Mouse (Mus musculus) heart, adult 2 months (tissue): ENCODE data around the gene Ptprn2. TPM values are rescaled to one million over a fixed set of nuclear protein-coding genes. Genes with fewer than 3 reads are reported as not detected.

Experiments
- DNase-seq, 2 experiments: peaks; one replicate each; pipeline ENCODE4 v3.0.0; 2021
- H3K27ac ChIP-seq: fragments of 200-600 bp; 2 replicates; pipeline ENCODE4 v1.8.1; 2022
- H3K27me3 ChIP-seq: fragments of 200-500 bp; 2 replicates; pipeline ENCODE4 v1.6.1; 2012; ENCODE audit warnings: mild to moderate bottlenecking, low read length, inconsistent platforms, mixed read lengths; ENCODE audit not compliant: control insufficient read depth, insufficient read depth
- H3K36me3 ChIP-seq: fragments of 200-500 bp; 2 replicates; pipeline ENCODE4 v1.6.1; 2012; ENCODE audit warnings: low read length, inconsistent platforms; ENCODE audit not compliant: control insufficient read depth, insufficient read depth
- H3K4me1 ChIP-seq: fragments of 200-500 bp; 2 replicates; pipeline ENCODE4 v1.6.1; 2011; ENCODE audit warnings: low read length; ENCODE audit not compliant: control insufficient read depth, insufficient read depth
- H3K4me3 ChIP-seq: fragments of 200-600 bp; 2 replicates; pipeline ENCODE4 v1.8.1; 2022
- H3K79me2 ChIP-seq: fragments of 200-500 bp; replicated peaks from 2 replicates; pipeline ENCODE4 v1.6.1; 2012; ENCODE audit warnings: mild to moderate bottlenecking, inconsistent platforms, low read length, moderate library complexity, mixed read lengths; ENCODE audit not compliant: control insufficient read depth, insufficient read depth
- H3K9ac ChIP-seq: fragments of 200-500 bp; 2 replicates; pipeline ENCODE4 v1.6.1; 2012; ENCODE audit warnings: low read depth, mild to moderate bottlenecking, control low read depth, inconsistent platforms, low read length, mixed read lengths
- CTCF ChIP-seq: fragments of 200-600 bp; IDR thresholded peaks from 2 replicates; pipeline ENCODE4 v1.8.1; 2022; ENCODE audit warnings: antibody characterized with exemption, mild to moderate bottlenecking, moderate library complexity
- EP300 ChIP-seq: fragments of 200-500 bp; IDR thresholded peaks from 2 replicates; pipeline ENCODE4 v1.6.1; 2011; ENCODE audit warnings: low read depth, low read length, control low read depth; ENCODE audit not compliant: insufficient read depth
- POLR2A ChIP-seq: fragments of 200-500 bp; IDR thresholded peaks from 2 replicates; pipeline ENCODE4 v1.6.1; 2011; ENCODE audit warnings: mild to moderate bottlenecking, low read depth, low read length, control low read depth; ENCODE audit not compliant: insufficient read depth
- WGBS: fragments of 180-500 bp; shearing (Covaris S2); methylation state at CpG from one replicate; pipeline ENCODE4 v1.1.7; 2018; 5-methylcytosine and 5-hydroxymethylcytosine counted together
- intact Hi-C: fragments of 180-260 bp; cut with DNase I; formaldehyde crosslinking; loops from one replicate; pipeline ENCODE4 v1.15.1; 2025
- polyA plus RNA-seq: library from polyadenylated mRNA; depleted of rRNA; stranded (reverse); fragments of >200 nt; gene quantifications from 2 replicates; pipeline ENCODE4 v1.2.3, GENCODE M21; 2012
- total RNA-seq, 2 experiments: library from RNA; stranded (reverse); gene quantifications; 2 replicates each; pipeline ENCODE4 v1.2.3; 2021

Ptprn2 gene
- total and polyA plus RNA-seq, 3 experiments: 0.21 to 0.23 TPM; not detected in 1

DNA sequence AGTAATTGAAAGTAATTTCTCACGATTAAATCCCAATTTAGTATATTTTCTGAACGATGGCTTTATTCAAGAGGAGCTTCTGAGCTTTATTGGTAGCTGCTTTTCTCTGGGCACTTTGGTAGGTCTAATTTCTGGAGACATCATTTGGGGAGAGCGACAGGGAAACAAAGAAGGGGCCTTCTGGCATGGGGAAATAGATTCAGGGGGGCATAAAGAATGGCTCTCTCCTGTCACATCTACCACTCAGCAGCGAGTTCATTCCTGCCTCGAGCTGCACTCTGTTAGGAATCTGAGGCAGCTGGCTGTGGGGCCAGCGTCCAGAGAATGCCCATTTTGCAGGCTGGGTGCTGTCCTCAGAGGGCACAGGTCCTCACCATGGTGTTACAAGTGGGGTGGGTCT is 285.4 kb downstream of the Ptprn2 start:
- no peaks in the 10 kb centered on the region for H3K4me1 ChIP-seq
- no peaks in the 10 kb centered on the region for H3K79me2 ChIP-seq
- H3K9ac ChIP-seq: no peak overlapping the region
- no peak for TF ChIP-seq CTCF
- no peak for TF ChIP-seq POLR2A
- TF ChIP-seq EP300: no peak
- intact Hi-C loops: no loop called here
- no peaks in the 10 kb centered on the region for H3K27me3 ChIP-seq
- no peak overlapping the region for H3K4me3 ChIP-seq
- H3K27ac ChIP-seq: no peak overlapping the region
- WGBS: 76% methylated on average over 6 of the region's 6 CpGs
- H3K36me3 ChIP-seq: no peaks in the 10 kb centered on the region
- no peak for DNase-seq

DNA sequence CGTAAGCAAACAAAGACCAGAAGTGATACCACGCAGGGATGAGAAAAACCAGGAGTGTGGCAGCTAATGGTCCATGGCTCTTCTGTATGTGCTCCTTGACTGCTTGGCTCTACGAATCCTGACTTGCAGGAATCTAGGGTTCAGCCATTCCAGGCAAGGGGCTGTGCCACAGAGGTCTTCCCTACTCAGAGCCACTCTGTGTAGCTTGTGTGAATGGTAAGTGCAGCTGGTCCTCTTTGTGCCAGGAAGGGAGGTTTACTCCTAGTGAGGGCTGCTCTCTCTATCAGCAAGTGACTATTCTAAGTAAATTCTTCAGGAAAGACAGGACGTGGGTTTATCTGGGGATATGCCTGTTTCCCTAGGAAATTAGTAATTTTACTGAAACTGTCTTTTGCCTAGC is 286.0 kb downstream of the Ptprn2 start:
- DNase-seq: no peak
- Histone ChIP-seq H3K9ac (no peak overlapping the region), H3K4me1 (no peaks in the 10 kb centered on the region), H3K36me3 (no peaks in the 10 kb centered on the region), H3K79me2 (no peaks in the 10 kb centered on the region), H3K27ac (no peak overlapping the region), H3K27me3 (no peaks in the 10 kb centered on the region), H3K4me3 (no peak overlapping the region)
- intact Hi-C loops: no loop called here
- TF ChIP-seq CTCF: no peak
- no peak for TF ChIP-seq POLR2A
- no peak for TF ChIP-seq EP300
- WGBS: 51% methylated on average over 4 of the region's 4 CpGs

DNA sequence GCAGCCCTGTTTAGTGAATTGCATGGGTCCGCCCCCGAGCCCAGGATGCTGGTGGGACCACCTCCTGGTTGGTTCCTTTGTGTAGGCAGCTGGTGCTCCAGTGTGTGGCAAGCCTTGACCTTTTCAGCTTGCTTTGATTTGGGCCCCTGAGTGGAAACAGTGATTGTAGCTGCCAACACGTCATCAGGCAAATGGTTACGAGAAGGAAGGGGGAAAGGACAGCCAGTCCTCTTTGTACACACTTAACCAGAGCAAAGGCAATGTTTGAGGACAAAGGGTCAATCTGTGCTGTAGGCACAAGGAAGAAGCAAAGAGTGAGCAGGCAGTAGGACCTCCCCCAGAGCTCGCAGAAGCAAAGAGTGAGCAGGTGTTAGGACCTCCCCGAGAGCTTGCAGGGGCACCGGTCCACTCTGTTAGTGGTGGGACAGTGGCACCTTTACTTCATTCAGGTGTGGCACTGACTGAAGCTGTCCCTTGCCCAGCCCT is 286.6 kb downstream of the Ptprn2 start:
- no peaks in the 10 kb centered on the region for H3K4me1 ChIP-seq
- TF ChIP-seq POLR2A (no peak), CTCF (no peak), EP300 (no peak)
- intact Hi-C loops: no loop called here
- no peaks in the 10 kb centered on the region for H3K36me3 ChIP-seq
- H3K27ac ChIP-seq: no peak overlapping the region
- WGBS: 37% methylated on average over 7 of the region's 7 CpGs
- H3K27me3 ChIP-seq: no peaks in the 10 kb centered on the region
- DNase-seq: no peak
- no peak overlapping the region for H3K4me3 ChIP-seq
- no peaks in the 10 kb centered on the region for H3K79me2 ChIP-seq
- H3K9ac ChIP-seq: no peak overlapping the region

DNA sequence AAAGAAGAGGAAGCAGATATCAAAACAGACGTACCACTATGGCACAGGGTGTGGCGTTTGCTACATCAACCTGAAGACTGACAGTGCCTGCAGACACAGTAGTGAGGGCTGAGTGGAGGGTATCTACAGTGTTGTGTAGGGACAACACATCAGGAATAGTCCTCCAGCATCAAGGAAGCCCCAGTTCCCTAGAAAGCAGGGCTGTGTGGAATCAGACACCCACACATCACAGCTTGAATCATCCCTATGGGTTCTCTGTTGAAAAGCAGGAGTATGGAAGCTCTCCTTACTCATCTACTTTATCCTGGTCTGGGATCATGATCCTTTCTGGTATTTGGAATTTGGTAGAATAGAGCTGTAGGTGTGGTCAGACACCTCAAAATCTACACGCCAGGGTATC is 287.8 kb downstream of the Ptprn2 start:
- Histone ChIP-seq H3K27ac (no peak overlapping the region), H3K36me3 (no peaks in the 10 kb centered on the region), H3K27me3 (no peaks in the 10 kb centered on the region), H3K4me1 (no peaks in the 10 kb centered on the region), H3K9ac (no peak overlapping the region), H3K79me2 (no peaks in the 10 kb centered on the region), H3K4me3 (no peak overlapping the region)
- no peak for DNase-seq
- WGBS: 69% methylated on average over 3 of the region's 3 CpGs
- TF ChIP-seq EP300 (no peak), POLR2A (no peak), CTCF (no peak)
- intact Hi-C loops: no loop called here

DNA sequence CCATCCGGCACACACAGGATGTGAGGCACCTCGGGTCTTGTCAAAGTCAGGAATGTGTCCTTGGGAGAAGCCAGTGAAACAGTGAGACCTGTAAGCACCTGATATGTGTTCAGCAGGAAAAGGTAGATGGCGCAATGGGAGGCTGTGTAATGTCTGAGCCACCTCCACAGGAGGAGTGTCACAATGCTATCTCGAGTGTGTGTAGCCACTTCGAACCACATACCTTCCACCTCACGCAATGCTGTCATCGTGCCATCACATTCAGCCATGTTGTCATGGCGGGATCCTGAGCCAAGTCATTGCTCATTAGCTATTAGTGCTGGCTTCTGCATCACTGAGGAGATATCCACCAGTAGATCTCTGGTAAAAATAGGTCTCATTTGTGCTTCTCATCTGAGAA is 290.9 kb downstream of the Ptprn2 start:
- no peaks in the 10 kb centered on the region for H3K27me3 ChIP-seq
- no peaks in the 10 kb centered on the region for H3K36me3 ChIP-seq
- H3K27ac ChIP-seq: no peak overlapping the region
- 67% methylated on average over 8 of the region's 8 CpGs for WGBS
- peak in 1 of 2 experiments; percentile 10 for DNase-seq
- no peak for TF ChIP-seq CTCF
- no peak for TF ChIP-seq EP300
- TF ChIP-seq POLR2A: no peak
- no peaks in the 10 kb centered on the region for H3K79me2 ChIP-seq
- intact Hi-C loops: no loop called here
- no peaks in the 10 kb centered on the region for H3K4me1 ChIP-seq
- no peak overlapping the region for H3K4me3 ChIP-seq
- H3K9ac ChIP-seq: no peak overlapping the region

DNA sequence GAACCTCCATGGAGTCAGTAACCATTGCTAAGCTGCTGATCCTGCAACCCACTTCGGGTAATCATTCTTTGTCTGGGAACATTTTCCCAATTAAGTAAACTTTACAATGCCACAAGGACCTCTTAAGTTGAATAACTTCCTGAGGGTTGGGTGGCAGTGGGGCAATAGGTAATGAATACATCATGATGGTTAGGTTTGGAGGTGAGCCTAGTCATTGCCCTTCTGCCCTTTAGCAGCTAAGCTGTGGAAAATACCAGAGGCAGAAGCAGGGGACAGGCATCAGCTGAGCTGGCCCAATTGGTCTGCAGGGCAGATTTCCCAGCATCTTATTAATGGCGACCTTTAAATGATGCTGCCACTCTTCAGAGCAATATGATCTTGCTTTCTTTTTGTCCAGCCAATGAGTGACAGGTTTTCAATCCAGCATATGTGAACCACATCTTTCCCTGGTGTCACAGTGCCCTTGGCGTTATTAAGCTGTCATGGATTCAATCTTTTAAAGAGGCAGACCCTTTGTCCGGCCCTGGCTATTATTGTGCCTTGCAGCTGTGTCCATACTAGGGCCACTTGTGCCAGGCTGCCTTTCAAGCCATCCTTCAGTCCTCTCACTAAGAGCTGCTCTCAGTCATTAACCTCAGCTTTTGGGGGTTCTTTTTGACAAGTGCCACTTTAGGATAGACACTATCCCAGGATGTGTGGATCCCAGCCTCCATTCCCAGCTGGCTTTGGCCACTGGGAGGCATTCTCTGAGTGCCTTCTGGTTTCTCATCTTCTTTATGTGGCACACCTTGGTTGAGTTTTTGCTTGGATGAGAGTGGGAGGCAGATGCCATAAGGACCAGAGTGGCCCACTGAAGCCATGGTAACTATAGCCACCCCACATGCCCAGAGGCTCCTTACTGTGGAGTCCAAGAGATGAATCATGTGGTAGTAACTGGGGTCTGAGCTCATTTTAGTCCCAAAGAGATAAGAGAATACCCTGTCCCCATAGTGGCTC is 292.9 kb downstream of the Ptprn2 start:
- WGBS: 65% methylated on average over 4 of the region's 4 CpGs
- Histone ChIP-seq H3K27me3 (no peaks in the 10 kb centered on the region), H3K27ac (no peak overlapping the region), H3K4me3 (no peak overlapping the region), H3K79me2 (no peaks in the 10 kb centered on the region), H3K36me3 (no peaks in the 10 kb centered on the region), H3K4me1 (no peaks in the 10 kb centered on the region), H3K9ac (no peak overlapping the region)
- TF ChIP-seq EP300 (no peak), CTCF (no peak), POLR2A (no peak)
- intact Hi-C loops: no loop called here
- DNase-seq: no peak
